Mouse (Mus musculus) hindbrain, embryonic 15.5 days (tissue): ENCODE data around the gene Gm21773. TPM values are rescaled to one million over a fixed set of nuclear protein-coding genes. Genes with fewer than 3 reads are reported as not detected.
"Not testable (repeated sequence)": the region's sequence is repeated elsewhere in the genome, so short reads cannot be mapped to it uniquely, and the experiment has no call there.

Source experiments
- ATAC-seq: fragments of 200-750 bp; cut with Nextera tagmentation; 2 replicates; pipeline ENCODE4 v1.8.0; 2017; ENCODE audit warnings: low read depth, moderate number of reproducible peaks, moderate TSS enrichment; ENCODE audit not compliant: low FRiP score
- H3K27ac ChIP-seq: fragments of 300-500 bp; sonication (generic); replicated peaks from 2 replicates; pipeline ENCODE4 v1.5.1; 2015; ENCODE audit warnings: mild to moderate bottlenecking, inconsistent platforms
- H3K27me3 ChIP-seq: fragments of 300-500 bp; sonication (generic); 2 replicates; pipeline ENCODE4 v1.6.1; 2015; ENCODE audit warnings: control low read depth, inconsistent platforms
- H3K36me3 ChIP-seq: fragments of 300-500 bp; sonication (generic); 2 replicates; pipeline ENCODE4 v1.6.1; 2015; ENCODE audit warnings: control low read depth, inconsistent platforms
- H3K4me1 ChIP-seq: fragments of 300-500 bp; sonication (generic); replicated peaks from 2 replicates; pipeline ENCODE4 v1.6.1; 2015; ENCODE audit warnings: control low read depth, inconsistent platforms
- H3K4me2 ChIP-seq: fragments of 300-500 bp; sonication (generic); 2 replicates; pipeline ENCODE4 v1.6.1; 2015; ENCODE audit warnings: moderate library complexity, mild to moderate bottlenecking, inconsistent platforms
- H3K4me3 ChIP-seq: fragments of 300-500 bp; sonication (generic); 2 replicates; pipeline ENCODE4 v1.5.1; 2015; ENCODE audit warnings: mild to moderate bottlenecking, inconsistent platforms
- H3K9ac ChIP-seq: fragments of 300-500 bp; sonication (generic); 2 replicates; pipeline ENCODE4 v1.6.1; 2015; ENCODE audit warnings: inconsistent platforms
- H3K9me3 ChIP-seq: fragments of 300-500 bp; sonication (generic); 2 replicates; pipeline ENCODE4 v1.6.1; 2016; ENCODE audit warnings: control low read depth, inconsistent platforms
- WGBS: fragments of 180-500 bp; shearing (Covaris S2); methylation state at CpG from one replicate; pipeline ENCODE4 v1.1.7; 2015; 5-methylcytosine and 5-hydroxymethylcytosine counted together
- polyA plus RNA-seq: library from polyadenylated mRNA; unstranded; fragments of >200 nt; fragmentation: Nextera tagmentation; extraction: Ambion mirVana; gene quantifications from 2 replicates; pipeline ENCODE4 v1.2.1, GENCODE M21; 2015

Gm21773 gene
- polyA plus RNA-seq = not detected in 2 replicates

- ATAC-seq, H3K27ac ChIP-seq, H3K27me3 ChIP-seq, H3K36me3 ChIP-seq, H3K4me1 ChIP-seq, H3K4me2 ChIP-seq, H3K9ac ChIP-seq, H3K4me3 ChIP-seq, H3K9me3 ChIP-seq: not testable (repeated sequence)
- WGBS = no CpG with 5 or more reads among the region's 2 CpGs
These were observed at the start of gene Gm21773 for GRCm38 (mm10) chrY:25309260-25309659. Gm21773 (minus strand) TSS chrY:25309360.
